Mouse (Mus musculus) lung, embryonic 16.5 days (tissue): ENCODE measurements around the gene Aunip. TPM values are rescaled to one million over a fixed set of nuclear protein-coding genes. Genes with fewer than 3 reads are reported as not detected.

Source experiments
- ATAC-seq: fragments of 200-750 bp; cut with Nextera tagmentation; 2 replicates; pipeline ENCODE4 v1.8.0; 2017; ENCODE audit warnings: low read depth, mild to moderate bottlenecking, moderate library complexity
- H3K27ac ChIP-seq: fragments of 300-500 bp; sonication (generic); 2 replicates; pipeline ENCODE4 v1.5.1; 2014; ENCODE audit warnings: mild to moderate bottlenecking, control low read depth, low read length
- H3K27me3 ChIP-seq: fragments of 300-500 bp; sonication (generic); 2 replicates; pipeline ENCODE4 v1.6.1; 2014; ENCODE audit warnings: low read depth, low read length, mixed read lengths; ENCODE audit not compliant: control insufficient read depth, insufficient read depth
- H3K36me3 ChIP-seq: fragments of 300-500 bp; sonication (generic); 2 replicates; pipeline ENCODE4 v1.6.1; 2014; ENCODE audit warnings: low read length; ENCODE audit not compliant: control insufficient read depth, insufficient read depth
- H3K4me1 ChIP-seq: fragments of 300-500 bp; sonication (generic); replicated peaks from 2 replicates; pipeline ENCODE4 v1.6.1; 2014; ENCODE audit warnings: low read length, mixed read lengths; ENCODE audit not compliant: control insufficient read depth, insufficient read depth
- H3K4me2 ChIP-seq: fragments of 300-500 bp; sonication (generic); 2 replicates; pipeline ENCODE4 v1.6.1; 2014; ENCODE audit warnings: low read depth, low read length, control low read depth
- H3K4me3 ChIP-seq: fragments of 300-500 bp; sonication (generic); 2 replicates; pipeline ENCODE4 v1.5.1; 2014; ENCODE audit warnings: mild to moderate bottlenecking, low read length, control low read depth
- H3K9ac ChIP-seq: fragments of 300-500 bp; sonication (generic); 2 replicates; pipeline ENCODE4 v1.6.1; 2014; ENCODE audit warnings: low read length, control low read depth
- H3K9me3 ChIP-seq: fragments of 300-500 bp; sonication (generic); 2 replicates; pipeline ENCODE4 v1.6.1; 2016; ENCODE audit warnings: low read length; ENCODE audit not compliant: control insufficient read depth
- WGBS: fragments of 180-500 bp; shearing (Covaris S2); extraction: QIAGEN DNeasy Blood & Tissue Kit; methylation state at CpG from one replicate; pipeline ENCODE4 v1.1.7; 2014; 5-methylcytosine and 5-hydroxymethylcytosine counted together
- polyA plus RNA-seq: library from polyadenylated mRNA; unstranded; fragments of >200 nt; fragmentation: Nextera tagmentation; extraction: Ambion mirVana; gene quantifications from 2 replicates; pipeline ENCODE4 v1.2.1, GENCODE M21; 2015

The Aunip gene
- polyA plus RNA-seq, 1 experiment from 2014 or later: 14.5 TPM

- H3K4me3 ChIP-seq: peak within 1 kb of the TSS; percentile 85
- H3K4me2 ChIP-seq: peak within 1 kb of the TSS; percentile 82
- peaks cover 30% of the 10 kb centered on the region for H3K4me1 ChIP-seq
- WGBS: 1% methylated on average over 45 of the region's 67 CpGs
- peaks cover 7% of the 10 kb centered on the region for H3K9me3 ChIP-seq
- no peaks in the 10 kb centered on the region for H3K27me3 ChIP-seq
- H3K27ac ChIP-seq: peak within 1 kb of the TSS; percentile 85
- peak within 1 kb of the TSS; percentile 95 for H3K9ac ChIP-seq
- peaks cover 12% of the 10 kb centered on the region for H3K36me3 ChIP-seq
- peak; percentile 94 for ATAC-seq
Observed at GRCm38 (mm10) chr4:134551494-134552316, 40.9 kb downstream of the Aunip start, which contains the start of gene Selenon. Gene Selenon, minus strand, starts transcription at chr4:134552166.

- Histone ChIP-seq H3K9me3 (peaks cover 7% of the 10 kb centered on the region), H3K4me2 (no peak overlapping the region), H3K9ac (no peak overlapping the region), H3K27ac (no peak overlapping the region), H3K4me3 (no peak overlapping the region), H3K27me3 (no peaks in the 10 kb centered on the region), H3K36me3 (peaks cover 8% of the 10 kb centered on the region), H3K4me1 (peaks cover 20% of the 10 kb centered on the region)
- ATAC-seq: no peak
- WGBS: 79% methylated on average over 1 of the region's 1 CpGs
Observed at GRCm38 (mm10) chr4:134553631-134554030, 42.8 kb downstream of the Aunip start.

DNA sequence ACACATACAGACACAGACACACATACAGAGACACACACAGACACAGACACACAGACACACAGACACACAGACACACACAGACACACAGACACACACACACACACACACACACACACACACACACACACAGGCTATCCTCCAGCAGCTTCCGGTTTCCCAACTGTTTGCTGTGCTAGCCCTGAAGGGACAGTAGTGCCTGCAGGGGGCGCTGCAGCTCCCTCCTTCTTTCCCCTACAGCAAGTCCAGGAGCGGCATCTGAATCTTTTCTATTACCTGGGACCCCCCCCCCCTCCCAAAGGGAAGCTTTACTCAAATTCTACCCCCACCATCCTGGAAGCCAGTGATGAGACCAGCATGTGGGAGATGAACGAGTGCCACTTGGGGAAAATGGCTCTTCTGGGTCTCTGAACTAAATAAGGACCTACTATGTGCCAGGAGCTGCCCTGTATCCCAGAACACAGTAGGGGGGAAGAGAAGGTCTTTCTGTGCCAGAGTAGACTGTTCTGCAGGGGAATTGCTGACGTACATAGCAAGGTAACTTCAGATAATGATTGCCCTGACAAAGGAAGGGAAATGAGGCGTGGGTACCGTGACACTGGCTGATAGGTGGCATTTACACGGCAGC lies 45.3 kb downstream of the Aunip start:
- no peak overlapping the region for H3K4me2 ChIP-seq
- no peak for ATAC-seq
- 64% methylated on average over 8 of the region's 8 CpGs for WGBS
- no peak overlapping the region for H3K9ac ChIP-seq
- no peak overlapping the region for H3K4me3 ChIP-seq
- H3K36me3 ChIP-seq: no peaks in the 10 kb centered on the region
- H3K9me3 ChIP-seq: no peaks in the 10 kb centered on the region
- H3K27me3 ChIP-seq: no peaks in the 10 kb centered on the region
- H3K4me1 ChIP-seq: peaks cover 15% of the 10 kb centered on the region
- H3K27ac ChIP-seq: no peak overlapping the region

GRCm38 (mm10) chr4:134557626-134558249 lies 46.9 kb downstream of the Aunip start:
- H3K4me1 ChIP-seq: peaks cover 7% of the 10 kb centered on the region; the same call in 1 of the 2 replicates
- no peaks in the 10 kb centered on the region for H3K9me3 ChIP-seq
- ATAC-seq: no peak
- no peaks in the 10 kb centered on the region for H3K27me3 ChIP-seq
- H3K4me3 ChIP-seq: no peak overlapping the region
- H3K4me2 ChIP-seq: no peak overlapping the region
- WGBS: 15% methylated on average over 16 of the region's 16 CpGs
- H3K9ac ChIP-seq: peak overlapping the region; percentile 24; the same call in 1 of the 2 replicates
- no peaks in the 10 kb centered on the region for H3K36me3 ChIP-seq
- peak overlapping the region; percentile 46; the same call in 1 of the 2 replicates for H3K27ac ChIP-seq

- Histone ChIP-seq H3K36me3 (no peaks in the 10 kb centered on the region), H3K4me2 (no peak overlapping the region), H3K9ac (no peak overlapping the region), H3K4me1 (peaks cover 7% of the 10 kb centered on the region; the same call in 1 of the 2 replicates), H3K9me3 (no peaks in the 10 kb centered on the region), H3K27ac (peak overlapping the region; percentile 6; the same call in 1 of the 2 replicates), H3K27me3 (no peaks in the 10 kb centered on the region), H3K4me3 (no peak overlapping the region)
- 38% methylated on average over 9 of the region's 9 CpGs for WGBS
- ATAC-seq: peak; percentile 60; the same call in 1 of the 2 replicates
Observed at GRCm38 (mm10) chr4:134558570-134559113, 47.8 kb downstream of the Aunip start.

DNA sequence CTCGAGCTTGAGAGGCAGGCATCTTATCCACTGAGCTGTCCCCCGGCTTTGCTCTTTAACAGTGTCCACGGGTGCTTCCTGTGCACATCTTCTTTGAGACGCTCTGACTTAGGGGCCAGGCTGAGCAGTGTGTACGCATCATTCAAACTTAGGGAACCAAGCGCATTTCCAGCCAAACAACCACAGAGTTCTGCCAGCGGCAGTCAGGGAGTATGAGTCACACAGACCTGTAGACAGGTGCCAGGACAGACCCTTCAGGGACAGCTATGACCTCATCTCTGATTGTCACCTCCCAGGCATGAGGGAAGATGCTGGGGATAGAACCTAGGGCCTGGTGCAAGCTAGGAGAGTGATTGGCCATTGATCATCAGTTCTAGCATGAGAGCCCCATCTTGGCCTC lies 48.4 kb downstream of the Aunip start:
- 74% methylated on average over 7 of the region's 7 CpGs for WGBS
- Histone ChIP-seq H3K27me3 (no peaks in the 10 kb centered on the region), H3K9me3 (no peaks in the 10 kb centered on the region), H3K9ac (no peak overlapping the region), H3K4me1 (peaks cover 7% of the 10 kb centered on the region; the same call in 1 of the 2 replicates), H3K4me3 (no peak overlapping the region), H3K4me2 (no peak overlapping the region), H3K27ac (no peak overlapping the region), H3K36me3 (no peaks in the 10 kb centered on the region)
- ATAC-seq: no peak

GRCm38 (mm10) chr4:134560699-134561098 lies 49.9 kb downstream of the Aunip start:
- H3K27ac ChIP-seq: no peak overlapping the region
- no peak overlapping the region for H3K9ac ChIP-seq
- ATAC-seq: no peak
- H3K27me3 ChIP-seq: no peaks in the 10 kb centered on the region
- H3K4me2 ChIP-seq: no peak overlapping the region
- peaks cover 7% of the 10 kb centered on the region; the same call in 1 of the 2 replicates for H3K4me1 ChIP-seq
- H3K36me3 ChIP-seq: no peaks in the 10 kb centered on the region; the same call in 1 of the 2 replicates
- no peaks in the 10 kb centered on the region for H3K9me3 ChIP-seq
- H3K4me3 ChIP-seq: no peak overlapping the region
- WGBS: 91% methylated on average over 8 of the region's 8 CpGs

- Histone ChIP-seq H3K4me1 (peaks cover 7% of the 10 kb centered on the region; the same call in 1 of the 2 replicates), H3K9ac (no peak overlapping the region), H3K4me3 (no peak overlapping the region), H3K9me3 (no peaks in the 10 kb centered on the region), H3K36me3 (no peaks in the 10 kb centered on the region; the same call in 1 of the 2 replicates), H3K27me3 (no peaks in the 10 kb centered on the region), H3K4me2 (no peak overlapping the region), H3K27ac (no peak overlapping the region)
- ATAC-seq: no peak
- 71% methylated on average over 2 of the region's 2 CpGs for WGBS
Observed at GRCm38 (mm10) chr4:134562014-134562413, 51.2 kb downstream of the Aunip start.
